ENCODE assay signal across 32 mouse cellular contexts in the genomic region with DNA sequence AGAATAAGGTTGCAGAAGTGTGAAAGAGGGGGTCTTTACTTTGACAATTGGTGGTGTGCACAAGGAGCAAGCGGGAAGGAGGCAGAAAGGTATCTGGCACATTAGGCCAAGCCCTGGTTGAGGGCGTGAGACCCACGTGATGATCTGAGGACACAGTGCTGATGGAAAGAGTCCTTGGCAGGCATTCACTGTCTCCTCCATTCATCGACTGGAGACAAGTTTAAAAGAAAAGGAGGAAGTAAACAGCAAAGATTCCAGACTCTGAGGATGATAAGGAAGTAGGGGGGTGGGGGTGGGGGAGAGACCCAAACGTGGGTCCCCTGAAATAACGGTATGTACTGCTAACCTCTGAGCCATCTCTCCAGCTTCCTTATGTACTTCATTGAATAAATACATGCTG.
A peak's percentile ranks its signal among the peaks of the same experiment; 100 is the strongest.
DNase-seq lines count a peak whose midpoint lies in the region; ATAC-seq and TF ChIP-seq lines count a peak whose summit lies in the region.
"Had no signal": no experiment of that assay in that cellular context is flagged by ENCODE, and none has a peak within 500 bp of the region (broad histone marks: within the 10 kb centered on the region; RNA-seq: fewer than 3 reads in every experiment).

No protein-coding gene starts in this region.

- H3K27me3 ChIP-seq in heart, postnatal 0 days (ENCODE audit: control insufficient read depth, insufficient read depth, low read length) = no peaks in the 10 kb centered on the region
- H3K27me3 ChIP-seq in heart, embryonic 11.5 days (ENCODE audit: control insufficient read depth, insufficient read depth, low read length) = no peaks in the 10 kb centered on the region
- H3K27me3 ChIP-seq: CH12.LX; embryonic facial prominence, embryonic 13.5 days; forebrain, embryonic 15.5 days; intestine, embryonic 15.5 days; midbrain, embryonic 13.5 days; neural tube, embryonic 15.5 days; Patski; stomach, embryonic 15.5 days had no signal

- 42% methylated on average over 6 of the region's 6 CpGs for WGBS in heart, postnatal 0 days
- 47% methylated on average over 6 of the region's 6 CpGs for WGBS in heart, embryonic 11.5 days (ENCODE audit: insufficient replicate concordance)

- no peak overlapping the region for H3K27ac ChIP-seq in heart, postnatal 0 days (ENCODE audit: low read depth)
- no peak overlapping the region for H3K27ac ChIP-seq in heart, embryonic 11.5 days (ENCODE audit: low read depth, low read length)
- H3K27ac ChIP-seq: embryonic facial prominence, embryonic 13.5 days; forebrain, embryonic 10.5 days; forebrain, embryonic 15.5 days; gastrocnemius, adult 2 months; intestine, embryonic 15.5 days; kidney, postnatal 0 days; liver, embryonic 14.5 days; midbrain, embryonic 13.5 days; neural tube, embryonic 15.5 days; stomach, embryonic 15.5 days had no signal

- H3K9me3 ChIP-seq in heart, postnatal 0 days (replicated peaks; ENCODE audit: control insufficient read depth, low read length) = no peaks in the 10 kb centered on the region
- H3K9me3 ChIP-seq in heart, embryonic 11.5 days (replicated peaks; ENCODE audit: control insufficient read depth, low read length) = no peaks in the 10 kb centered on the region
- H3K9me3 ChIP-seq: embryonic facial prominence, embryonic 13.5 days; forebrain, embryonic 10.5 days; forebrain, embryonic 15.5 days; intestine, embryonic 15.5 days; midbrain, embryonic 13.5 days; neural tube, embryonic 15.5 days; stomach, embryonic 15.5 days had no signal

- intact Hi-C loops in heart, postnatal 25 days (cut with DNase I) = no loop called here
- intact Hi-C loops in left cerebral cortex, postnatal 14 days (cut with DNase I) = no loop called here
- intact Hi-C loops in left cerebral cortex, postnatal 36 days (cut with DNase I) = no loop called here

- no peak overlapping the region for H3K9ac ChIP-seq in heart, postnatal 0 days (replicated peaks; ENCODE audit: low read depth, low read length)
- H3K9ac ChIP-seq in heart, embryonic 11.5 days (ENCODE audit: low read depth, low read length) = no peak overlapping the region
- H3K9ac ChIP-seq: embryonic facial prominence, embryonic 13.5 days; forebrain, embryonic 15.5 days; intestine, embryonic 15.5 days; liver, embryonic 14.5 days; lung, embryonic 14.5 days; midbrain, embryonic 13.5 days; neural tube, embryonic 15.5 days; stomach, embryonic 15.5 days had no signal

- peak; percentile 92 for DNase-seq in heart, adult 11 months
- no peak for DNase-seq in heart, postnatal 25 days (ENCODE audit: low spot score)
- DNase-seq in heart, postnatal 0 days (ENCODE audit: low spot score) = peak; percentile 24
- DNase-seq in left cerebral cortex, postnatal 14 days (ENCODE audit: low spot score in 2 of 2) = peak; percentile 8 to 16
- no peak for DNase-seq in left cerebral cortex, postnatal 36 days (ENCODE audit: low spot score in 2 of 2)
- DNase-seq in ovary, postnatal 14 days (ENCODE audit: low spot score) = no peak
- DNase-seq: adrenal gland, postnatal 10 days; cerebellum, adult 11 months; cerebellum, adult 9-10 months; cerebellum, postnatal 36 days; gastrocnemius, adult 2 months; kidney, adult 8-10 months; kidney, postnatal 4 days; liver; lung, embryonic 14.5 days; lung, postnatal 4 days; right cerebral cortex, postnatal 25 days; thymus, postnatal 14 days had no signal

- H3K4me2 ChIP-seq in heart, postnatal 0 days (ENCODE audit: low read depth, low read length) = no peak overlapping the region
- H3K4me2 ChIP-seq in heart, embryonic 11.5 days = no peak overlapping the region
- H3K4me2 ChIP-seq: embryonic facial prominence, embryonic 13.5 days; forebrain, embryonic 15.5 days; intestine, embryonic 15.5 days; lung, embryonic 14.5 days; midbrain, embryonic 13.5 days; neural tube, embryonic 15.5 days; stomach, embryonic 15.5 days had no signal

- H3K4me1 ChIP-seq in heart, postnatal 0 days (ENCODE audit: control insufficient read depth, insufficient read depth) = peaks cover 8% of the 10 kb centered on the region; the same call in 1 of the 2 replicates
- H3K4me1 ChIP-seq in heart, embryonic 11.5 days (ENCODE audit: control insufficient read depth, insufficient read depth, low read length) = no peaks in the 10 kb centered on the region
- H3K4me1 ChIP-seq: embryonic facial prominence, embryonic 13.5 days; forebrain, embryonic 10.5 days; forebrain, embryonic 15.5 days; intestine, embryonic 15.5 days; midbrain, embryonic 13.5 days; neural tube, embryonic 15.5 days; stomach, embryonic 15.5 days had no signal

- ATAC-seq in heart, postnatal 0 days (ENCODE audit: insufficient read depth, low read depth) = no peak
- no peak for ATAC-seq in heart, embryonic 11.5 days (replicated peaks; ENCODE audit: insufficient number of reproducible peaks, low FRiP score, low TSS enrichment)
- peak; percentile 61 for ATAC-seq in granulocyte monocyte progenitor cell, adult 5-6 weeks (replicated peaks; ENCODE audit: poor library complexity, severe bottlenecking)
- ATAC-seq: forebrain, embryonic 15.5 days; hindbrain, embryonic 16.5 days; intestine, embryonic 15.5 days; midbrain, embryonic 13.5 days; Patski had no signal

- no peak for TF ChIP-seq CTCF in heart, postnatal 0 days (IDR thresholded peaks at IDR 0.05; ENCODE audit: low read depth)

- TF ChIP-seq EP300 in heart, postnatal 0 days (IDR thresholded peaks at IDR 0.05; ENCODE audit: low read depth) = no peak

- H3K4me3 ChIP-seq in heart, postnatal 0 days (ENCODE audit: low read depth, low read length) = no peak overlapping the region
- H3K4me3 ChIP-seq in heart, embryonic 11.5 days (ENCODE audit: low read depth, low read length) = no peak overlapping the region
- H3K4me3 ChIP-seq: embryonic facial prominence, embryonic 13.5 days; forebrain, embryonic 10.5 days; forebrain, embryonic 15.5 days; gastrocnemius, adult 2 months; intestine, embryonic 15.5 days; midbrain, embryonic 13.5 days; neural tube, embryonic 15.5 days; stomach, embryonic 15.5 days had no signal

- peaks cover 26% of the 10 kb centered on the region for H3K36me3 ChIP-seq in heart, postnatal 0 days (replicated peaks; ENCODE audit: control insufficient read depth, insufficient read depth, low read length)
- peaks cover 3% of the 10 kb centered on the region; the same call in 1 of the 2 replicates for H3K36me3 ChIP-seq in heart, embryonic 11.5 days (ENCODE audit: control insufficient read depth, insufficient read depth, low read length)
- H3K36me3 ChIP-seq: forebrain, embryonic 10.5 days; forebrain, embryonic 15.5 days; intestine, embryonic 15.5 days; midbrain, embryonic 13.5 days; neural tube, embryonic 15.5 days; stomach, embryonic 15.5 days had no signal

Comparison
In these comparisons a context has a peak if more than half of its experiments do, and no peak if none do; other contexts are left out.
1. DNase-seq: peak in heart, adult 11 months (single experiment), heart, postnatal 0 days (single experiment) and left cerebral cortex, postnatal 14 days (2 of 2); none in heart, postnatal 25 days (single experiment), left cerebral cortex, postnatal 36 days (0 of 2) and ovary, postnatal 14 days (single experiment).